Mouse (Mus musculus) CH12.LX (cell line): ENCODE measurements around the gene Immp2l. TPM values are rescaled to one million over a fixed set of nuclear protein-coding genes. Genes with fewer than 3 reads are reported as not detected.

ENCODE experiments used
- DNase-seq: peaks from one replicate; pipeline ENCODE4 v3.0.0-alpha.2; 2013; ENCODE audit errors: extremely low read depth
- H3K27ac ChIP-seq: 2 replicates; pipeline ENCODE4 v1.5.1; 2012; ENCODE audit warnings: low read depth, mild to moderate bottlenecking, control low read depth, moderate library complexity; ENCODE audit not compliant: insufficient read depth
- H3K27me3 ChIP-seq: replicated peaks from 2 replicates; pipeline ENCODE3; 2012; ENCODE audit warnings: inconsistent platforms
- H3K36me3 ChIP-seq, 2 experiments: replicated peaks in 1 of 2; 2 replicates each; pipeline versions ENCODE3 to v1.6.1; 2012; ENCODE audit warnings: inconsistent platforms in 1 of 2, low read length in 1 of 2, mild to moderate bottlenecking in 1 of 2, mixed read lengths in 1 of 2, moderate library complexity in 1 of 2; ENCODE audit not compliant: control insufficient read depth in 1 of 2, insufficient read depth in 1 of 2
- H3K4me1 ChIP-seq, 2 experiments: 2 replicates each; pipeline ENCODE4 v1.6.1; 2012; ENCODE audit warnings: inconsistent platforms in 1 of 2, moderate library complexity in 1 of 2; ENCODE audit not compliant: insufficient read depth in 2 of 2, control insufficient read depth in 1 of 2
- H3K4me2 ChIP-seq: 2 replicates; pipeline ENCODE4 v1.6.1; 2012; ENCODE audit warnings: low read depth, mild to moderate bottlenecking, control low read depth; ENCODE audit not compliant: poor library complexity, insufficient read depth, severe bottlenecking
- H3K4me3 ChIP-seq, 3 experiments: fragments of 150-350 bp in 1 of 3; sonication (generic) in 1 of 3; replicated peaks in 1 of 3; 2 replicates each; pipeline versions ENCODE3 to v1.5.1; 2011 to 2012; ENCODE audit warnings: low read depth in 2 of 3, low read length in 2 of 3, mild to moderate bottlenecking in 2 of 3, moderate library complexity in 2 of 3, control low read depth in 1 of 3, improper control_type of control experiment in 1 of 3, inconsistent platforms in 1 of 3, mixed read lengths in 1 of 3; ENCODE audit not compliant: poor library complexity in 1 of 3
- H3K79me2 ChIP-seq: replicated peaks from 2 replicates; pipeline ENCODE4 v1.6.1; 2012; ENCODE audit warnings: mild to moderate bottlenecking, moderate library complexity; ENCODE audit not compliant: control insufficient read depth, poor library complexity, insufficient read depth, severe bottlenecking; ENCODE audit errors: extremely low read depth
- H3K9ac ChIP-seq: 2 replicates; pipeline ENCODE4 v1.6.1; 2012; ENCODE audit warnings: low read depth, mild to moderate bottlenecking, control low read depth, moderate library complexity; ENCODE audit not compliant: insufficient read depth
- H3K9me3 ChIP-seq: replicated peaks from 2 replicates; pipeline ENCODE3; 2012; ENCODE audit warnings: low read length, inconsistent platforms, mixed read lengths
- BHLHE40 ChIP-seq: IDR thresholded peaks from 2 replicates; pipeline ENCODE4 v1.6.1; 2011; ENCODE audit warnings: mild to moderate bottlenecking, low read depth, low read length, improper control_type of control experiment
- ETS1 ChIP-seq: conservative IDR thresholded peaks from 2 replicates; pipeline ENCODE4 v1.6.1; 2012; ENCODE audit warnings: low read depth, mild to moderate bottlenecking, inconsistent platforms, low read length, improper control_type of control experiment, moderate library complexity
- GABPA ChIP-seq: IDR thresholded peaks from 2 replicates; pipeline ENCODE4 v1.6.1; 2012; ENCODE audit warnings: low read depth, low read length, improper control_type of control experiment, inconsistent platforms; ENCODE audit not compliant: insufficient replicate concordance
- HCFC1 ChIP-seq: IDR thresholded peaks from 2 replicates; pipeline ENCODE4 v1.6.1; 2012; ENCODE audit warnings: low read depth, mild to moderate bottlenecking, inconsistent platforms, low read length, improper control_type of control experiment
- IRF4 ChIP-seq: IDR thresholded peaks from 2 replicates; pipeline ENCODE4 v1.6.1; 2014; ENCODE audit warnings: low read depth, mild to moderate bottlenecking, inconsistent platforms, low read length, improper control_type of control experiment
- JUN ChIP-seq: IDR thresholded peaks from 2 replicates; pipeline ENCODE4 v1.6.1; 2011; ENCODE audit warnings: low read depth, mild to moderate bottlenecking, low read length, improper control_type of control experiment, moderate library complexity; ENCODE audit not compliant: insufficient read depth
- MAFK ChIP-seq: IDR thresholded peaks from 2 replicates; pipeline ENCODE4 v1.6.1; 2011; ENCODE audit warnings: low read length, improper control_type of control experiment; ENCODE audit not compliant: insufficient replicate concordance
- MAZ ChIP-seq: IDR thresholded peaks from 2 replicates; pipeline ENCODE4 v1.6.1; 2012; ENCODE audit warnings: low read depth, mild to moderate bottlenecking, inconsistent platforms, low read length, improper control_type of control experiment, moderate library complexity
- MXI1 ChIP-seq: IDR thresholded peaks from 2 replicates; pipeline ENCODE4 v1.6.1; 2011; ENCODE audit warnings: mild to moderate bottlenecking, low read depth, low read length, improper control_type of control experiment
- POLR2A ChIP-seq: IDR thresholded peaks from 2 replicates; pipeline ENCODE4 v1.6.1; 2011; ENCODE audit warnings: low read depth, mild to moderate bottlenecking, improper control_type of control experiment, low read length
- POLR2AphosphoS2 ChIP-seq: IDR thresholded peaks from 2 replicates; pipeline ENCODE4 v1.6.1; 2011; ENCODE audit warnings: low read depth, low read length, improper control_type of control experiment
- RCOR1 ChIP-seq: conservative IDR thresholded peaks from 2 replicates; pipeline ENCODE4 v1.6.1; 2012; ENCODE audit warnings: low read depth, mild to moderate bottlenecking, inconsistent platforms, low read length, improper control_type of control experiment
- SIN3A ChIP-seq: IDR thresholded peaks from 2 replicates; pipeline ENCODE4 v1.6.1; 2012; ENCODE audit warnings: low read length, improper control_type of control experiment, inconsistent platforms
- TBP ChIP-seq: conservative IDR thresholded peaks from 2 replicates; pipeline ENCODE4 v1.6.1; 2011; ENCODE audit warnings: low read depth, low read length, improper control_type of control experiment
- USF2 ChIP-seq: conservative IDR thresholded peaks from 2 replicates; pipeline ENCODE4 v1.6.1; 2011; ENCODE audit warnings: low read depth, low read length, improper control_type of control experiment
- ZC3H11A ChIP-seq: IDR thresholded peaks from 2 replicates; pipeline ENCODE4 v1.6.1; 2012; ENCODE audit warnings: low read depth, mild to moderate bottlenecking, inconsistent platforms, low read length, improper control_type of control experiment
- ZKSCAN1 ChIP-seq: IDR thresholded peaks from 2 replicates; pipeline ENCODE4 v1.6.1; 2012; ENCODE audit warnings: low read depth, inconsistent platforms, low read length, improper control_type of control experiment, borderline replicate concordance
- dilution Hi-C: fragments of 300-500 bp; cut with MboI; formaldehyde crosslinking; loops from 2 replicates; pipeline ENCODE4 v1.14.3; 2020; ENCODE audit warnings: low sequenced_read_pairs; ENCODE audit not compliant: extremely low pct_unique_long_range_greater_than_20kb, extremely low pct_ligation_motif_present
- in situ Hi-C: fragments of 300-500 bp; cut with MboI; formaldehyde crosslinking; loops from 3 replicates; pipeline ENCODE4 v1.14.3; 2019; ENCODE audit warnings: low sequenced_read_pairs, low pct_ligation_motif_present, low pct_unique_long_range_greater_than_20kb, mixed read lengths
- polyA plus RNA-seq: library from polyadenylated mRNA; unstranded; fragments of >175 nt; gene quantifications from 2 replicates; pipeline ENCODE4 v1.2.1, GENCODE M21; 2012; ENCODE audit warnings: low read depth; ENCODE audit not compliant: insufficient read length
- total RNA-seq, 2 experiments: library from RNA; depleted of rRNA; stranded (reverse); fragments of 300-350 nt in 1 of 2; fragments of >200 nt in 1 of 2; gene quantifications; 2 replicates each; pipeline ENCODE4 v1.2.3; 2012 to 2014

Immp2l gene
- total and polyA plus RNA-seq, 3 experiments: 4.8 to 16.5 (median 9.9) TPM

GRCm38 (mm10) chr12:41941853-41942252 lies 918.0 kb downstream of the Immp2l start:
- Histone ChIP-seq H3K4me2 (no peak overlapping the region), H3K36me3 (no peaks in the 10 kb centered on the region), H3K27me3 (no peaks in the 10 kb centered on the region), H3K4me3 (no peak overlapping the region), H3K9me3 (no peaks in the 10 kb centered on the region), H3K27ac (no peak overlapping the region), H3K9ac (no peak overlapping the region), H3K79me2 (no peaks in the 10 kb centered on the region), H3K4me1 (no peaks in the 10 kb centered on the region)
- in situ Hi-C loops: no loop called here
- TF ChIP-seq POLR2A: no peak
- no peak for TF ChIP-seq MAFK
- TF ChIP-seq JUN: no peak
- no peak for DNase-seq
- dilution Hi-C loops: no loop called here

GRCm38 (mm10) chr12:41944079-41944672 lies 920.3 kb downstream of the Immp2l start:
- DNase-seq: no peak
- no peaks in the 10 kb centered on the region for H3K4me1 ChIP-seq
- H3K79me2 ChIP-seq: no peaks in the 10 kb centered on the region
- no peak overlapping the region for H3K9ac ChIP-seq
- H3K27me3 ChIP-seq: no peaks in the 10 kb centered on the region
- no peaks in the 10 kb centered on the region for H3K36me3 ChIP-seq
- dilution Hi-C loops: no loop called here
- TF ChIP-seq ETS1: no peak
- no peak for TF ChIP-seq RCOR1
- TF ChIP-seq USF2: no peak
- TF ChIP-seq MAZ: no peak
- TF ChIP-seq POLR2AphosphoS2: no peak
- TF ChIP-seq ZC3H11A: no peak
- TF ChIP-seq ZKSCAN1: no peak
- no peak for TF ChIP-seq SIN3A
- TF ChIP-seq HCFC1: no peak
- TF ChIP-seq IRF4: no peak
- no peak for TF ChIP-seq MXI1
- no peak for TF ChIP-seq GABPA
- in situ Hi-C loops: no loop called here
- no peak overlapping the region for H3K4me3 ChIP-seq
- no peak overlapping the region for H3K4me2 ChIP-seq
- no peaks in the 10 kb centered on the region for H3K9me3 ChIP-seq
- H3K27ac ChIP-seq: no peak overlapping the region

DNA sequence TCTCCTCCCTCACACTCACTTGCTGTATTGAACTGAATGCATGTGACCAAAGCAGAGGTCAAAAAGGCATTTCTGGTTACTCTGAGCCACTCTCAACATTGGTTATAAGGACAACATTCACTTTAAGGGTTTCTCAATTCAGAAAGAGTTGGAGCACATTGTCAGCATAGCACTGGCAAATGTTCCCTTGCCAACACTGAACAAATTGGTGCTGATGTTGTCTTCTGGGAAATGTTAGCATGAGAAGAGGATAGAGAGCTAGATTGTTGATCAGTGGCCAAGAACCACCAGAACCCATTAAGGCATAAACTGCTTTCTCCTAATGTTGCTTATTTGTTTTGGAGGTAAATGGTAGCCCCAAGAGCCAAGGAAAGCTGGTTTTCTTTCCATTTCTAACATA lies 922.6 kb downstream of the Immp2l start:
- Histone ChIP-seq H3K79me2 (no peaks in the 10 kb centered on the region), H3K9ac (no peak overlapping the region), H3K4me3 (no peak overlapping the region), H3K4me2 (no peak overlapping the region), H3K9me3 (no peaks in the 10 kb centered on the region), H3K27ac (no peak overlapping the region), H3K27me3 (no peaks in the 10 kb centered on the region), H3K36me3 (no peaks in the 10 kb centered on the region), H3K4me1 (peaks cover 0 to 5% of the 10 kb centered on the region in 2 experiments; a peak in 1 of 4 replicates)
- TF ChIP-seq TBP (no peak), MXI1 (no peak), HCFC1 (no peak), SIN3A (no peak), BHLHE40 (no peak)
- in situ Hi-C loops (no loop called here), dilution Hi-C loops (no loop called here)
- DNase-seq: no peak
